ENCODE assay signal across 9 mouse cellular contexts in genomic region chr3:111069156-111069555, GRCm38 (mm10).
A peak's percentile ranks its signal among the peaks of the same experiment; 100 is the strongest.
DNase-seq lines count a peak whose midpoint lies in the region; ATAC-seq lines count a peak whose summit lies in the region.
"Had no signal": no experiment of that assay in that cellular context is flagged by ENCODE, and none has a peak within 500 bp of the region (broad histone marks: within the 10 kb centered on the region; RNA-seq: fewer than 3 reads in every experiment).

No protein-coding gene starts in this region.

- no peaks in the 10 kb centered on the region for H3K27me3 ChIP-seq in liver, embryonic 11.5 days (replicated peaks; ENCODE audit: control insufficient read depth, insufficient read depth, low read length)
- H3K27me3 ChIP-seq in midbrain, embryonic 14.5 days (ENCODE audit: control insufficient read depth, insufficient read depth, low read length) = no peaks in the 10 kb centered on the region
- H3K27me3 ChIP-seq: limb, embryonic 12.5 days had no signal

- no peak overlapping the region for H3K4me3 ChIP-seq in liver, embryonic 11.5 days (ENCODE audit: low read depth, low read length)
- H3K4me3 ChIP-seq in midbrain, embryonic 14.5 days (replicated peaks; ENCODE audit: low read depth, low read length) = no peak overlapping the region
- H3K4me3 ChIP-seq: limb, embryonic 12.5 days had no signal

- no peak overlapping the region for H3K9ac ChIP-seq in liver, embryonic 11.5 days (ENCODE audit: low read depth, low read length)
- H3K9ac ChIP-seq in midbrain, embryonic 14.5 days (replicated peaks; ENCODE audit: low read length) = no peak overlapping the region
- H3K9ac ChIP-seq: limb, embryonic 12.5 days had no signal

- H3K4me2 ChIP-seq in liver, embryonic 11.5 days = no peak overlapping the region
- no peak overlapping the region for H3K4me2 ChIP-seq in midbrain, embryonic 14.5 days (ENCODE audit: low read length)
- H3K4me2 ChIP-seq: limb, embryonic 12.5 days had no signal

- H3K4me1 ChIP-seq in liver, embryonic 11.5 days (replicated peaks; ENCODE audit: control insufficient read depth, insufficient read depth, low read length) = no peaks in the 10 kb centered on the region
- no peaks in the 10 kb centered on the region for H3K4me1 ChIP-seq in midbrain, embryonic 14.5 days (ENCODE audit: control insufficient read depth, insufficient read depth, low read length)

- DNase-seq in liver = peak; percentile 5
- no peak for DNase-seq in liver, embryonic 11.5 days (ENCODE audit: low spot score)
- peak; percentile 62 for DNase-seq in adipocyte (ENCODE audit: low spot score)
- peak; percentile 79 for DNase-seq in embryo, embryonic 10.5 days (ENCODE audit: low spot score)
- peak; percentile 8 for DNase-seq in kidney, postnatal 14 days
- DNase-seq in midbrain, embryonic 14.5 days = peak; percentile 89
- no peak for DNase-seq in gastrocnemius, adult 8-10 months (ENCODE audit: low spot score in 2 of 2)

- no peak overlapping the region for H3K27ac ChIP-seq in liver, embryonic 11.5 days (ENCODE audit: low read depth, low read length)
- no peak overlapping the region for H3K27ac ChIP-seq in midbrain, embryonic 14.5 days (replicated peaks; ENCODE audit: low read depth, low read length)
- H3K27ac ChIP-seq: limb, embryonic 12.5 days had no signal

- no peaks in the 10 kb centered on the region for H3K9me3 ChIP-seq in liver, embryonic 11.5 days (ENCODE audit: control insufficient read depth, low read length)
- no peaks in the 10 kb centered on the region for H3K9me3 ChIP-seq in midbrain, embryonic 14.5 days (ENCODE audit: control insufficient read depth, low read length)
- H3K9me3 ChIP-seq: limb, embryonic 12.5 days had no signal

- H3K36me3 ChIP-seq in liver, embryonic 11.5 days (ENCODE audit: control insufficient read depth, insufficient read depth, low read length) = no peaks in the 10 kb centered on the region
- no peaks in the 10 kb centered on the region for H3K36me3 ChIP-seq in midbrain, embryonic 14.5 days (ENCODE audit: control insufficient read depth, insufficient read depth, low read length)
- H3K36me3 ChIP-seq: limb, embryonic 12.5 days had no signal

- no peak for ATAC-seq in liver, embryonic 11.5 days (replicated peaks; ENCODE audit: low FRiP score)
- ATAC-seq in midbrain, embryonic 14.5 days (ENCODE audit: low FRiP score, low TSS enrichment) = no peak
- ATAC-seq in erythroid progenitor cell, adult 5-6 weeks (replicated peaks; ENCODE audit: low FRiP score, poor library complexity, severe bottlenecking) = no peak

- 27% methylated on average over 7 of the region's 7 CpGs for WGBS in liver, embryonic 11.5 days
- WGBS in midbrain, embryonic 14.5 days = 21% methylated on average over 7 of the region's 7 CpGs

Comparison
In these comparisons a context has a peak if more than half of its experiments do, and no peak if none do; other contexts are left out.
1. DNase-seq: peak in liver (single experiment), adipocyte (single experiment), embryo, embryonic 10.5 days (single experiment), kidney, postnatal 14 days (single experiment) and midbrain, embryonic 14.5 days (single experiment); none in liver, embryonic 11.5 days (single experiment) and gastrocnemius, adult 8-10 months (0 of 2).